Mouse (Mus musculus): Measurements from ENCODE around the gene Osgep.
"Not testable (repeated sequence)": the region's sequence is repeated elsewhere in the genome, so short reads cannot be mapped to it uniquely, and the experiment has no call there.

The Osgep gene

DNA sequence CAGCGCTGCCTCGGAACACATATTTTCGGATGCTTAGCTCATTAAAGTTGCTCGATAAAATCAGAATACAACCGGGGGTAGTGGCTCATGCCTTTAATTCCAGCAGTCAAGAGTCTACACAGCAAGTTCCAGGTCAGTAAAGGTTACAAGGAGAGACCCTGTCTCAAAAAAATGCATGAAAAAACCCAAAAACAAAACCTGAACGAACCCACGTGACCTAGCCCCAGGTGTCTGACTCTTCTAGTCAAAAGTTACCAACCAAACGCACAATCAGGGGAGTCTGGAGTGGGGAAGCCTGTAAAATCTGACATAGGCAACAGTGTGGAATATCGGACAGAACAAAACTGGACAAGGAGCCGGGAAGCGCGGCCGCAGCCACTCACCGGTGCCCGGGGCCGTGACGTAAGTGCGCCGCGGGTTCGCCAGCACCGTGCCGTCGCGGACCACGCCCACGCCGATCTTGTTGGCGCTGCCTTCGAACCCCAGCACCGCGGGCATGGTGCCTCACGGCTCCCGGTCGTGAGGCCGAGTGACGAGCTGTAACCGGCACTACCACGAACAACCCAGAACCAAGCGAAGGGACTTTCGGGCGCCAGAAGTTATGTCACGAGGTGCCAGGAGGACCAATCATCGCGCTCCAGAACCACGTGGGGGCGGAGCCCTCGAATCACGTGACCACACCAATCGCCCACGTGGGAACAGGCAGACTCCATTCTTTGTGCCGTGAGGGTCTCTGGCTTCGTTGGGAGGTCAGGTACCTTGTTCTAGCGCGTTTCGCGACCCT lies at the start of gene Osgep, which contains the start of gene Apex1:
Osgep (minus strand) TSS at position 613 of the 784 bp plus-strand sequence.
Apex1 (plus strand) TSS at position 688 of the 784 bp plus-strand sequence.
- DNase-seq (ENCODE audit: low read depth): peak; percentile 97

- DNase-seq (ENCODE audit: low read depth): no peak
Measured at GRCm38 (mm10) chr14:50973700-50974099, 49.0 kb upstream of the Osgep start.

GRCm38 (mm10) chr14:50973054-50973453 lies 48.4 kb upstream of the Osgep start:
- not testable (repeated sequence) for DNase-seq (ENCODE audit: low read depth)

DNA sequence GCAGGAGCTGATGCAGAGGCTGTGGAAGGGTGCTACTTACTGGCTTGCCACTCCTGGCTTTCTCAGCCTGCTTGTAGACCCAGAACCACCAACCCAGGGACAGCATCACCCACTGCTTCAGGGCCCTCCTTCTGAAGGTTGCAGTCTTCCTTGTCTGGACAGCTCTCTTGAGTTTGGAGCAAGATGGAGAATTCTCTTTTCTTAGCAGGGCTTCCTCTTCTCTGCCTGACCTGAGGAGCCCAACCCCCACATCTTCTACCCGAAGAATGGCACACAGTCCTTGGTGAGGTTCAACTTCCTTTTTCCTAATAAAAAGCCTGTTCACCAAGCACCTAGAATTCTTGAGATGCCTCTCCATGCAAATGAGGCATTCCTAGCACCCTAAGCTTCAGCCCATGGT lies 46.1 kb upstream of the Osgep start:
- DNase-seq (ENCODE audit: low read depth): no peak

GRCm38 (mm10) chr14:50969558-50970544 lies 45.2 kb upstream of the Osgep start:
- peak; percentile 58 for DNase-seq (ENCODE audit: low read depth)

GRCm38 (mm10) chr14:50969041-50969440 lies 44.3 kb upstream of the Osgep start:
- no peak for DNase-seq (ENCODE audit: low read depth)

- no peak for DNase-seq (ENCODE audit: low read depth)
Measured at GRCm38 (mm10) chr14:50968216-50968980, 43.7 kb upstream of the Osgep start.

DNA sequence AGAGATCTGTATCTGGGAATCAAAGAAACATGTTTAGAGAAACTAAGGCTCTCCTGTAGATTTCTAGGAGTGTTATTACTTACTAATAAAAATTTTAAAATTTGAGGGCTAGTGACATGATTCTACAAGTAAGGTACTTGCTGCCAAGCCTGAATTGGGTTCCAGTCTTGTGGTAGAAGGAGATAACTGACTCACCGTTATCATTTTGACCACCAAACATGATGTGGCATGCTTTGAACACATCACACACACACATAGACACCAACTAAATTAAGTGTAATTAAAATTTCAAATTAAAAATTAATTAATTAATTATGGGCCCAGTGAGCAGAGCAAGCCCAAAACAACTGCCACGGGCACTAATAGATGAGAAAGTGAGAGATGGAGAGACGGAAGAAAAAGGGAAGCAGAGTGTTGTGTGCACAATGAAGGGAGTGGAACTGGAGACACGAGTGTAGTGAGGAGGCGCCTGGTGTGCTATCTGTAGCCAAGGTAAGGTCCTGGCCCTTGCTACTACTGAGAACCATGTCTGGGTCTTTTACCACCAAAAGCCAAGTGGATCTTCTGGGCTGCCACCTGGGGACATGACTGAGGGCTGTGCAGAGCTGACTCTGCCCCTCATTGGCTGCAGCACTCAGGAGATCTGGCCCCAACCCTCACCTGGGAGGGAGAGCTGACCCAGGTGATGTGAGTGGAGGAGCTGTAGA lies 33.7 kb upstream of the Osgep start:
- not testable (repeated sequence) for DNase-seq (ENCODE audit: low read depth)

GRCm38 (mm10) chr14:50957146-50957545 lies 32.5 kb upstream of the Osgep start:
- not testable (repeated sequence) for DNase-seq (ENCODE audit: low read depth)

GRCm38 (mm10) chr14:50956724-50957123 lies 32.0 kb upstream of the Osgep start:
- DNase-seq (ENCODE audit: low read depth): not testable (repeated sequence)

DNA sequence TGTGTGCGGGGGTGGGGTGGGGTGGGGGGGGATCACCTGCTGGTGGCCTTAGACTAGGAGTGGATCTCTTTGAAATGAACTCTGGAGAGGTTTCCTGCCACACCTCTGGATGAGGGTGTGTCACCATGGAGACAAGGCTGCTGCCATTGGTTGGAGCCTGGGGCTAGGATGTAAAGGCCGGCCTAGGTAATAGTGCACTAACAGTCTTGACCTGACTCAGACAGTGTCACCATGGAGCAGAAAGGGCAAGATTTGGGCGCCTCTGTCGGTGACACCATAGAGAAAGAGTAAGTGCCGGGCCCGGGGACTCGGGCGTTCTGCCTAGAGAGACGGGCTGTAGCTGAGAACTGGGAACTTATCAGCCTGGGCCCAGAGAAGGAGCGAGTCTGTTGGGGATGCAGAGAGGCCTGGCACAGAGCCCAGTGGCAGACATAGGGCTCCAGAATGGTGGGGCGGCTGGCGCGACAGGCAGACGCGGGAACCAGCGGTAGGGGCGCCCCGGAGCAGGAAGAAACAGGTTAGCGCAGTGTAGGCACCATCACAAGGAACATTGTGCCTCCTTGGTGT lies 31.3 kb upstream of the Osgep start, which contains the start of gene Pnp2:
Pnp2 (plus strand) TSS at position 51 of the 567 bp plus-strand sequence.
- not testable (repeated sequence) for DNase-seq (ENCODE audit: low read depth)

DNA sequence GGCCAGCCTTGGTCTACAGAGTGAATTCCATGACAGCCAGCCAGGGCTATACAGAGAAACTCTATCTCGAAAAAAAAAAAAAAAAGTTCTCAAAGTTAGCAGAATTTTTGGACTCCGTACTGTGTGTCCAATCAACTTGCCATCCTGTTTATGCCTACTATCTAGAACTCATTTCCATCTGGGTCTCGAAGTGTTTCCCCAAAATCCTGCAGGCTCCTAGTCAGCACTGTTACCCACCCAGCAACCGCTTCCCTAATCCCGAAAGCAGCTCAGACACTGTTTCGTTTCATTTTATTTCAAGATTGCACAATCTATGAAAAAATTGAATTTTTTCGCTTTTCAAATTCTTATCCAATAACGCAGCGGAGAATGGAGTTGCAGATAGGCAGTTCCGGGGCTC lies 30.8 kb upstream of the Osgep start:
- DNase-seq (ENCODE audit: low read depth): no peak

DNA sequence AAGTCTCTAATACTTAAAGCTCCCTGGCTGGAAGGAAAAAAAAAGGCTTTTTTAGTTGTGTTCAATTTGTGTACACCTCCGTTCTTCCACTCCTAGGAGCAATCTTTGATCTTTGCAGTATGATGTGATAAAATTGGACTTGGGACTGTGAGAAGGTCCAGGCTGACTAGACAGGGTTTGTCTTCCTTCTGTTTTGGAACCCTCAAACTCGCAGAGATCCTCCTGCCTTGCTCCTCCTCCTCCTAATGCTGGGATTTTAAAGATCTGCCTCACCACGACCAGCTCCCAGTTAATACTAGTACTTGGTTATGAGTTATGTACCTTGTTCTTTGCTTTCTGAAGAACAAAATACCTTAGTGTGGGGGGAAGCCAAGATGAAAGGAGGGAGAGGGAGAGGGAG lies 20.8 kb upstream of the Osgep start:
- DNase-seq (ENCODE audit: low read depth): not testable (repeated sequence)

DNA sequence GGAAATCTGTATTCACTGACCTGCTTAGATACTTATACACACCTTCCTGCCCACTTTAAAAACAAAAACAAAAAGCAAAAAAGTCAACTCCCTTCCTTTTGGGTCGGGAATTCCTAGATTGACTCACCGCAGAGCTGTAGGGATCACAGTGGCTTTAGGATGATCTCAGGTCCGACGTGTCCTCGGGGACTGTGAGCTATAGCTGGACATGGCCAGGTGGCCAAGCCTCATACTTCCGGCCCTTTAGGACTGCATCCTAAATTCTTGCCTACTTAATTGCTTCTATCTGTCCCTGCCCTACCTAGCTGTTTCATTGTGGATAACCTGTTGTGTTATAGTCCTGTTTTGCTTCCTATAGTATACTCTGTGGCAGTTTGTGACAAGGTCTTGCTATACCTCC lies 20.4 kb upstream of the Osgep start:
- DNase-seq (ENCODE audit: low read depth): not testable (repeated sequence)

GRCm38 (mm10) chr14:50944668-50945033 lies 20.0 kb upstream of the Osgep start:
- not testable (repeated sequence) for DNase-seq (ENCODE audit: low read depth)

- DNase-seq (ENCODE audit: low read depth): peak; percentile 93
Measured at GRCm38 (mm10) chr14:50943932-50944667, 19.4 kb upstream of the Osgep start, which contains the start of gene Gm49342. Gm49342 (plus strand) TSS chr14:50944517.

DNA sequence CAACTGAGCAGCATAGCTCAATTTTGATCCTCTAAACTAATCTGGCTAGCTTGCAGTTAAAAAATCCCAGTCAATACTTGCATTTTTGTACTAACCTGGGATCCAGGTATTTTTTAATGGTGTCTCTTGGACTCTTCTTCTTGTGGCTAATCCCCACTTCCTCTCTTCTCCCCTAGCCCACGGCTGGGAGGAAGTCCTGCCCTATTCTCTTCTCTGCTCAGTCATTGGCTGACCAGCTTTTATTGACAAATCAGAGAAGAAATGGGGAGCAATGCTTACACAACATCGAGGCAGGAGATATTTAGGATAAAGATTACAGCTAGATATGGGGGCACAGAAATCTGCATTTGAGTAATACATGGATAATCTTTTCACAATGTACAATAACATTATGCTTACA lies 14.2 kb upstream of the Osgep start:
- no peak for DNase-seq (ENCODE audit: low read depth)

GRCm38 (mm10) chr14:50938119-50938908 lies 13.6 kb upstream of the Osgep start:
- no peak for DNase-seq (ENCODE audit: low read depth)

- DNase-seq (ENCODE audit: low read depth): no peak
Measured at GRCm38 (mm10) chr14:50936649-50937048, 12.0 kb upstream of the Osgep start.

All from fibroblast of lung, adult 2 months (primary cell).